ENCODE assay signal across 9 mouse cellular contexts in the genomic region with DNA sequence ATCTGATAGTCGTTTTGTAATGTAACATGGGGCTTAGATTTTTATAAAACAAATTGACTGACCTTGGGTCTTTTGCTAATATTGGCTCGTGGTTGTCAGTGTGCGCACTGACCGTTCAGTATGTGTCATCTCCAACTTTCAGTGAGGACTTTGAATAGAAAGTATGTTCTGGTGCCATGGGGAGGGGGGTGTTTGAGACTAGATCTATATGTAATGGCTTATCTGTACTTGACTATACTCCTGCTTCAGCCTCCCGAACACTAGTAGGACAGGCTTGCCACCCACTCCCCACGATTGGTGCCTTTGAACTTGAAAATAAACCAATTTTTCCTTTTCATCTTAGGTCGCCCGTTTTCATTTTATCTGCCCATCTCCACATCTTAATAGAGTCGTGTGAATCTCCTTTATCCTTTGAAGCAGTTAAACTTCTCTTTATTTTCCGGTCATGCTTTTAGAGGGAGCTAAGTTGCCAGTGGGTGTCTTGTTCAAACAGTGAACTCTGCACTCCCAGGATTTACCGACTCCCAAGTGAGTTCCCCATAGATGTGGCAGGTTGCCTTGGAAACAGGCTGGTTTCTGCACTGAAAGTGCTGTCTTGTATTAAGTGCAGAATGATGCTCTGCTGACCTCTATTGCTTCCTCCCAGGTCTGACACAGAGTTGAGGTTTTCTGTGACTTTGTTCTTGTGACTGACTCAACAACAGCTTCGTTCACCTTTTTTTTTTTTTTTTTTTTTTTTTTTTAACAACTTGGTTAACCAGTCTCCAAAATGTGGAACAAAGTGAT.
DNase-seq lines count a peak whose midpoint lies in the region; ATAC-seq and TF ChIP-seq lines count a peak whose summit lies in the region.
"Had no signal": no experiment of that assay in that cellular context is flagged by ENCODE, and none has a peak within 500 bp of the region (broad histone marks: within the 10 kb centered on the region; RNA-seq: fewer than 3 reads in every experiment).

No protein-coding gene starts in this region.

- peaks cover 5% of the 10 kb centered on the region; the same call in 1 of the 2 replicates for H3K4me1 ChIP-seq in neural tube, embryonic 11.5 days (ENCODE audit: control insufficient read depth, insufficient read depth, low read length)

- H3K9me3 ChIP-seq in neural tube, embryonic 11.5 days (ENCODE audit: control insufficient read depth, low read length), result no peaks in the 10 kb centered on the region
- H3K9me3 ChIP-seq: limb, embryonic 10.5 days had no signal

- peak; percentile 79 for ATAC-seq in neural tube, embryonic 11.5 days (ENCODE audit: insufficient read depth, low FRiP score, low TSS enrichment)
- no peak for ATAC-seq in megakaryocyte, adult 5-6 weeks (ENCODE audit: poor library complexity, severe bottlenecking)

- peak; percentile 61 for DNase-seq in neural tube, embryonic 11.5 days (ENCODE audit: low spot score)
- DNase-seq in neural tube, embryonic 10.5 days (ENCODE audit: extremely low spot score, low spot score), result no peak
- peak; percentile 27 for DNase-seq in embryo, embryonic 11.5 days (ENCODE audit: low read depth, low spot score)
- DNase-seq in layer of hippocampus, adult 2 months (ENCODE audit: low spot score in 2 of 2), result peak; percentile 38 to 57
- DNase-seq in retina, postnatal 1 day, result peak; percentile 38
- DNase-seq in gastrocnemius, adult 18-20 months (ENCODE audit: low spot score), result no peak
- no peak for DNase-seq in adrenal gland, adult (ENCODE audit: inconsistent age in 2 of 2, low spot score in 1 of 2)

- H3K27ac ChIP-seq in neural tube, embryonic 11.5 days (ENCODE audit: low read depth, low read length), result no peak overlapping the region
- peak overlapping the region; percentile 25; the same call in 1 of the 2 replicates for H3K27ac ChIP-seq in layer of hippocampus, adult 2 months
- H3K27ac ChIP-seq: limb, embryonic 10.5 days had no signal

- no peak overlapping the region for H3K9ac ChIP-seq in neural tube, embryonic 11.5 days (ENCODE audit: low read length)

- 0 out of 2 replicates have a peak, but pooled peaks cover 2% of the 10 kb centered on the region for H3K27me3 ChIP-seq in neural tube, embryonic 11.5 days (ENCODE audit: control insufficient read depth, insufficient read depth, low read length)

- H3K36me3 ChIP-seq in neural tube, embryonic 11.5 days (ENCODE audit: control insufficient read depth, insufficient read depth, low read length), result no peaks in the 10 kb centered on the region
- H3K36me3 ChIP-seq: limb, embryonic 10.5 days had no signal

- H3K4me2 ChIP-seq in neural tube, embryonic 11.5 days (ENCODE audit: low read depth), result no peak overlapping the region

- TF ChIP-seq CTCF in layer of hippocampus, adult 2 months (conservative IDR thresholded peaks at IDR 0.05), result peak; percentile 58

- 44% methylated on average over 12 of the region's 12 CpGs for WGBS in neural tube, embryonic 11.5 days

- H3K4me3 ChIP-seq in neural tube, embryonic 11.5 days (ENCODE audit: low read depth, low read length), result no peak overlapping the region
- no peak overlapping the region for H3K4me3 ChIP-seq in layer of hippocampus, adult 2 months
- H3K4me3 ChIP-seq: limb, embryonic 10.5 days had no signal

Comparison
In these comparisons a context has a peak if more than half of its experiments do, and no peak if none do; other contexts are left out.
1. DNase-seq: peak in neural tube, embryonic 11.5 days (single experiment), embryo, embryonic 11.5 days (single experiment), layer of hippocampus, adult 2 months (2 of 2) and retina, postnatal 1 day (single experiment); none in neural tube, embryonic 10.5 days (single experiment), gastrocnemius, adult 18-20 months (single experiment) and adrenal gland, adult (0 of 2).